Mouse (Mus musculus) heart, embryonic 10.5 days (tissue): ENCODE measurements around the gene Smoc1. TPM values are rescaled to one million over a fixed set of nuclear protein-coding genes. Genes with fewer than 3 reads are reported as not detected.

ENCODE experiments used
- DNase-seq: peaks from one replicate; pipeline ENCODE4 v3.0.0-alpha.2; 2017; ENCODE audit warnings: low spot score
- H3K27ac ChIP-seq: fragments of 300-500 bp; sonication (generic); 2 replicates; pipeline ENCODE4 v1.5.1; 2016; ENCODE audit warnings: mild to moderate bottlenecking
- H3K27me3 ChIP-seq: fragments of 300-500 bp; sonication (generic); 2 replicates; pipeline ENCODE4 v1.6.1; 2016; ENCODE audit warnings: mild to moderate bottlenecking; ENCODE audit not compliant: poor library complexity, insufficient read depth, severe bottlenecking
- H3K36me3 ChIP-seq: fragments of 300-500 bp; sonication (generic); 2 replicates; pipeline ENCODE4 v1.6.1; 2016; ENCODE audit warnings: mild to moderate bottlenecking, moderate library complexity
- H3K4me1 ChIP-seq: fragments of 300-500 bp; sonication (generic); 2 replicates; pipeline ENCODE4 v1.6.1; 2016; ENCODE audit warnings: mild to moderate bottlenecking
- H3K4me3 ChIP-seq: fragments of 300-500 bp; sonication (generic); 2 replicates; pipeline ENCODE4 v1.5.1; 2016; ENCODE audit warnings: mild to moderate bottlenecking, moderate library complexity
- H3K9me3 ChIP-seq: fragments of 300-500 bp; sonication (generic); 2 replicates; pipeline ENCODE4 v1.6.1; 2016; ENCODE audit warnings: mild to moderate bottlenecking, moderate library complexity
- WGBS: fragments of 180-500 bp; shearing (Covaris S2); methylation state at CpG from one replicate; pipeline ENCODE4 v1.1.7; 2016; 5-methylcytosine and 5-hydroxymethylcytosine counted together
- polyA plus RNA-seq: library from polyadenylated mRNA; unstranded; fragments of >200 nt; fragmentation: Nextera tagmentation; extraction: Ambion mirVana; gene quantifications from 2 replicates; pipeline ENCODE4 v1.2.1, GENCODE M21; 2016

Gene Smoc1
- polyA plus RNA-seq, 1 experiment from 2014 or later: 6.2 TPM

- no peaks in the 10 kb centered on the region for H3K9me3 ChIP-seq
- H3K36me3 ChIP-seq: no peaks in the 10 kb centered on the region
- no peak for DNase-seq
- peaks cover 21% of the 10 kb centered on the region for H3K4me1 ChIP-seq
- 77% methylated on average over 7 of the region's 7 CpGs for WGBS
- H3K27me3 ChIP-seq: peaks cover 32% of the 10 kb centered on the region
- no peak overlapping the region for H3K4me3 ChIP-seq
- H3K27ac ChIP-seq: no peak overlapping the region
These were observed 5.0 kb downstream of the Smoc1 start for GRCm38 (mm10) chr12:81031579-81031978.

GRCm38 (mm10) chr12:81033389-81034041, 6.9 kb downstream of the Smoc1 start:
- peaks cover 9% of the 10 kb centered on the region; the same call in 1 of the 2 replicates for H3K4me1 ChIP-seq
- H3K36me3 ChIP-seq: no peaks in the 10 kb centered on the region
- DNase-seq: no peak
- no peak overlapping the region for H3K27ac ChIP-seq
- H3K27me3 ChIP-seq: peaks cover 14% of the 10 kb centered on the region
- H3K4me3 ChIP-seq: no peak overlapping the region
- H3K9me3 ChIP-seq: no peaks in the 10 kb centered on the region
- 73% methylated on average over 15 of the region's 15 CpGs for WGBS

- H3K4me3 ChIP-seq: no peak overlapping the region
- peaks cover 9% of the 10 kb centered on the region; the same call in 1 of the 2 replicates for H3K4me1 ChIP-seq
- H3K36me3 ChIP-seq: no peaks in the 10 kb centered on the region
- H3K27ac ChIP-seq: no peak overlapping the region
- no peak for DNase-seq
- H3K27me3 ChIP-seq: peaks cover 11% of the 10 kb centered on the region; the same call in 1 of the 2 replicates
- WGBS: 66% methylated on average over 4 of the region's 4 CpGs
- H3K9me3 ChIP-seq: no peaks in the 10 kb centered on the region
These were observed 7.4 kb downstream of the Smoc1 start for GRCm38 (mm10) chr12:81034042-81034417.

- Histone ChIP-seq H3K4me3 (no peak overlapping the region), H3K9me3 (no peaks in the 10 kb centered on the region), H3K36me3 (no peaks in the 10 kb centered on the region), H3K4me1 (peaks cover 9% of the 10 kb centered on the region; the same call in 1 of the 2 replicates), H3K27ac (no peak overlapping the region), H3K27me3 (peaks cover 8% of the 10 kb centered on the region; the same call in 1 of the 2 replicates)
- 77% methylated on average over 6 of the region's 6 CpGs for WGBS
- no peak for DNase-seq
These were observed 9.2 kb downstream of the Smoc1 start for GRCm38 (mm10) chr12:81035850-81036249.

GRCm38 (mm10) chr12:81043616-81044015, 17.0 kb downstream of the Smoc1 start:
- Histone ChIP-seq H3K27ac (no peak overlapping the region), H3K36me3 (no peaks in the 10 kb centered on the region), H3K4me3 (no peak overlapping the region), H3K4me1 (no peaks in the 10 kb centered on the region), H3K9me3 (no peaks in the 10 kb centered on the region), H3K27me3 (no peaks in the 10 kb centered on the region)
- 78% methylated on average over 11 of the region's 11 CpGs for WGBS
- peak; percentile 66 for DNase-seq

GRCm38 (mm10) chr12:81046926-81047325, 20.3 kb downstream of the Smoc1 start:
- Histone ChIP-seq H3K9me3 (no peaks in the 10 kb centered on the region), H3K4me1 (no peaks in the 10 kb centered on the region), H3K27me3 (no peaks in the 10 kb centered on the region), H3K36me3 (no peaks in the 10 kb centered on the region), H3K27ac (no peak overlapping the region), H3K4me3 (no peak overlapping the region)
- DNase-seq: no peak
- WGBS: 77% methylated on average over 5 of the region's 5 CpGs

- H3K4me1 ChIP-seq: peaks cover 2% of the 10 kb centered on the region; the same call in 1 of the 2 replicates
- DNase-seq: peak; percentile 52
- no peak overlapping the region for H3K27ac ChIP-seq
- H3K4me3 ChIP-seq: no peak overlapping the region
- 93% methylated on average over 5 of the region's 5 CpGs for WGBS
- no peaks in the 10 kb centered on the region for H3K27me3 ChIP-seq
- no peaks in the 10 kb centered on the region for H3K36me3 ChIP-seq
- no peaks in the 10 kb centered on the region for H3K9me3 ChIP-seq
These were observed 23.1 kb downstream of the Smoc1 start for GRCm38 (mm10) chr12:81049661-81050060.

- WGBS: 77% methylated on average over 11 of the region's 11 CpGs
- peak; percentile 64 for DNase-seq
- H3K4me1 ChIP-seq: peaks cover 20% of the 10 kb centered on the region
- no peaks in the 10 kb centered on the region for H3K36me3 ChIP-seq
- H3K27ac ChIP-seq: no peak overlapping the region
- H3K4me3 ChIP-seq: no peak overlapping the region
- no peaks in the 10 kb centered on the region for H3K9me3 ChIP-seq
- H3K27me3 ChIP-seq: no peaks in the 10 kb centered on the region
These were observed 28.5 kb downstream of the Smoc1 start for GRCm38 (mm10) chr12:81055000-81055705.

GRCm38 (mm10) chr12:81055811-81056210, 29.2 kb downstream of the Smoc1 start:
- no peaks in the 10 kb centered on the region for H3K9me3 ChIP-seq
- no peak overlapping the region for H3K4me3 ChIP-seq
- H3K4me1 ChIP-seq: peaks cover 20% of the 10 kb centered on the region
- H3K27me3 ChIP-seq: no peaks in the 10 kb centered on the region
- H3K27ac ChIP-seq: no peak overlapping the region
- 54% methylated on average over 2 of the region's 2 CpGs for WGBS
- peak; percentile 75 for DNase-seq
- H3K36me3 ChIP-seq: no peaks in the 10 kb centered on the region

- WGBS: 66% methylated on average over 4 of the region's 4 CpGs
These were observed 31.0 kb downstream of the Smoc1 start for GRCm38 (mm10) chr12:81057619-81058018.

GRCm38 (mm10) chr12:81058561-81058960, 32.0 kb downstream of the Smoc1 start:
- H3K4me1 ChIP-seq: peaks cover 17% of the 10 kb centered on the region
- no peaks in the 10 kb centered on the region; the same call in 1 of the 2 replicates for H3K27me3 ChIP-seq
- H3K9me3 ChIP-seq: no peaks in the 10 kb centered on the region
- no peak overlapping the region for H3K4me3 ChIP-seq
- WGBS: 91% methylated on average over 3 of the region's 3 CpGs
- no peak overlapping the region for H3K27ac ChIP-seq
- no peak for DNase-seq
- no peaks in the 10 kb centered on the region for H3K36me3 ChIP-seq

More at GRCm38 (mm10) chr12:81057619-81058018, 31.0 kb downstream of the Smoc1 start:
- no peak overlapping the region for H3K27ac ChIP-seq
- no peak overlapping the region for H3K4me3 ChIP-seq
- H3K9me3 ChIP-seq: no peaks in the 10 kb centered on the region
- no peaks in the 10 kb centered on the region for H3K36me3 ChIP-seq
- H3K4me1 ChIP-seq: peaks cover 17% of the 10 kb centered on the region
- DNase-seq: no peak
- no peaks in the 10 kb centered on the region; the same call in 1 of the 2 replicates for H3K27me3 ChIP-seq

GRCm38 (mm10) chr12:81061831-81062361, 35.3 kb downstream of the Smoc1 start:
- no peaks in the 10 kb centered on the region for H3K9me3 ChIP-seq
- no peaks in the 10 kb centered on the region; the same call in 1 of the 2 replicates for H3K27me3 ChIP-seq
- no peak overlapping the region for H3K27ac ChIP-seq
- H3K4me3 ChIP-seq: no peak overlapping the region
- H3K36me3 ChIP-seq: no peaks in the 10 kb centered on the region
- no peak for DNase-seq
- peaks cover 1% of the 10 kb centered on the region for H3K4me1 ChIP-seq
- 78% methylated on average over 6 of the region's 6 CpGs for WGBS

- Histone ChIP-seq H3K9me3 (no peaks in the 10 kb centered on the region), H3K36me3 (no peaks in the 10 kb centered on the region), H3K27ac (no peak overlapping the region), H3K4me3 (no peak overlapping the region), H3K27me3 (no peaks in the 10 kb centered on the region; the same call in 1 of the 2 replicates), H3K4me1 (no peaks in the 10 kb centered on the region; the same call in 1 of the 2 replicates)
- no peak for DNase-seq
- WGBS: 76% methylated on average over 6 of the region's 6 CpGs
These were observed 36.8 kb downstream of the Smoc1 start for GRCm38 (mm10) chr12:81063336-81063955.
